Mouse (Mus musculus) CD4-positive helper T cell, adult 2 months (primary cell): ENCODE data around the gene Tas2r144.

ENCODE experiments used
- DNase-seq: peaks from one replicate; pipeline ENCODE4 v3.0.0-alpha.2; 2012; ENCODE audit warnings: low read depth, missing footprints, low spot score

The Tas2r144 gene

GRCm38 (mm10) chr6:42215028-42215427, at the start of gene Tas2r144:
Gene Tas2r144 (plus strand): TSS chr6:42215328.
- DNase-seq = no peak

- no peak for DNase-seq
Observed at GRCm38 (mm10) chr6:42182462-42182861, 32.7 kb upstream of the Tas2r144 start.

- peak; percentile 10 for DNase-seq
Observed at GRCm38 (mm10) chr6:42186230-42186629, 28.9 kb upstream of the Tas2r144 start.

GRCm38 (mm10) chr6:42197710-42198109, 17.4 kb upstream of the Tas2r144 start:
- peak; percentile 10 for DNase-seq

GRCm38 (mm10) chr6:42199498-42199897, 15.6 kb upstream of the Tas2r144 start:
- no peak for DNase-seq

GRCm38 (mm10) chr6:42222286-42222685, 7.2 kb downstream of the Tas2r144 start:
- no peak for DNase-seq

- DNase-seq = no peak
Observed at GRCm38 (mm10) chr6:42225046-42225445, 9.9 kb downstream of the Tas2r144 start.

GRCm38 (mm10) chr6:42227240-42228101, 12.3 kb downstream of the Tas2r144 start:
- peak; percentile 75 for DNase-seq

GRCm38 (mm10) chr6:42229610-42230009, 14.5 kb downstream of the Tas2r144 start:
- no peak for DNase-seq

- DNase-seq = no peak
Observed at GRCm38 (mm10) chr6:42231191-42231590, 16.1 kb downstream of the Tas2r144 start.

GRCm38 (mm10) chr6:42237276-42237805, 22.2 kb downstream of the Tas2r144 start:
- no peak for DNase-seq

- DNase-seq = no peak
Observed at GRCm38 (mm10) chr6:42241311-42242045, 26.4 kb downstream of the Tas2r144 start.

GRCm38 (mm10) chr6:42245711-42246353, 30.7 kb downstream of the Tas2r144 start, which contains the start of gene Gstk1:
Gene Gstk1 (plus strand): TSS chr6:42245935.
- peak; percentile 91 for DNase-seq

GRCm38 (mm10) chr6:42247173-42247572, 32.0 kb downstream of the Tas2r144 start:
- no peak for DNase-seq

GRCm38 (mm10) chr6:42247981-42248380, 32.9 kb downstream of the Tas2r144 start:
- DNase-seq = no peak

- no peak for DNase-seq
Observed at GRCm38 (mm10) chr6:42251791-42252190, 36.7 kb downstream of the Tas2r144 start.

- no peak for DNase-seq
Observed at GRCm38 (mm10) chr6:42253103-42253502, 38.0 kb downstream of the Tas2r144 start.

GRCm38 (mm10) chr6:42257303-42257863, 42.3 kb downstream of the Tas2r144 start:
- DNase-seq = peak; percentile 66

- DNase-seq = no peak
Observed at GRCm38 (mm10) chr6:42260430-42260829, 45.3 kb downstream of the Tas2r144 start.

- DNase-seq = no peak
Observed at GRCm38 (mm10) chr6:42261524-42262170, 46.5 kb downstream of the Tas2r144 start, which contains the start of gene Tmem139. Gene Tmem139 (plus strand): TSS chr6:42261970.
